Mouse (Mus musculus) stomach, postnatal 0 days (tissue): ENCODE results near the gene Rtp1.

ENCODE experiments used
- CTCF ChIP-seq: IDR thresholded peaks from 2 replicates; pipeline ENCODE4 v1.5.1; 2016; ENCODE audit warnings: antibody characterized with exemption, low read depth, mild to moderate bottlenecking, moderate library complexity
- EP300 ChIP-seq: optimal IDR thresholded peaks from 2 replicates; pipeline ENCODE3; 2016; ENCODE audit warnings: antibody characterized with exemption

GRCm38 (mm10) chr16:23476598-23476997 is 47.7 kb downstream of the Rtp1 start:
- no peak for TF ChIP-seq CTCF
- no peak for TF ChIP-seq EP300
